Mouse (Mus musculus): Measurements from ENCODE around the gene Abcg8. TPM values are rescaled to one million over a fixed set of nuclear protein-coding genes. Genes with fewer than 3 reads are reported as not detected.

Gene Abcg8
- polyA plus RNA-seq, 1 experiment, result 0.04 TPM

GRCm38 (mm10) chr17:84719105-84719504 lies 43.0 kb downstream of the Abcg8 start:
- H3K36me3 ChIP-seq (replicated peaks; ENCODE audit: low read length), result peaks cover 69% of the 10 kb centered on the region
- H3K9me3 ChIP-seq, result no peaks in the 10 kb centered on the region
- H3K4me1 ChIP-seq, result peaks cover 16% of the 10 kb centered on the region
- H3K27me3 ChIP-seq (replicated peaks), result no peaks in the 10 kb centered on the region
- TF ChIP-seq FLI1 (IDR thresholded peaks at IDR 0.05; ENCODE audit: low read length), result no peak
- no peak for TF ChIP-seq GATA1 (IDR thresholded peaks at IDR 0.05; ENCODE audit: borderline replicate concordance, low read length)
- no peak overlapping the region for H3K4me3 ChIP-seq (replicated peaks)

- H3K4me3 ChIP-seq (replicated peaks), result no peak overlapping the region
- no peaks in the 10 kb centered on the region for H3K27me3 ChIP-seq (replicated peaks)
- TF ChIP-seq GATA1 (IDR thresholded peaks at IDR 0.05; ENCODE audit: borderline replicate concordance, low read length) (no peak), FLI1 (IDR thresholded peaks at IDR 0.05; ENCODE audit: low read length) (no peak)
- H3K9me3 ChIP-seq, result no peaks in the 10 kb centered on the region
- H3K4me1 ChIP-seq, result peaks cover 6% of the 10 kb centered on the region
- peaks cover 84% of the 10 kb centered on the region for H3K36me3 ChIP-seq (replicated peaks; ENCODE audit: low read length)
Observed at GRCm38 (mm10) chr17:84724028-84724427, 47.9 kb downstream of the Abcg8 start.

- no peaks in the 10 kb centered on the region for H3K4me1 ChIP-seq
- H3K9me3 ChIP-seq, result no peaks in the 10 kb centered on the region
- TF ChIP-seq GATA1 (IDR thresholded peaks at IDR 0.05; ENCODE audit: borderline replicate concordance, low read length), result no peak
- no peak for TF ChIP-seq FLI1 (IDR thresholded peaks at IDR 0.05; ENCODE audit: low read length)
- no peaks in the 10 kb centered on the region for H3K27me3 ChIP-seq (replicated peaks)
- no peak overlapping the region for H3K4me3 ChIP-seq (replicated peaks)
- peaks cover 95% of the 10 kb centered on the region for H3K36me3 ChIP-seq (replicated peaks; ENCODE audit: low read length)
Observed at GRCm38 (mm10) chr17:84725163-84725562, 49.1 kb downstream of the Abcg8 start.

- Histone ChIP-seq H3K4me1 (no peaks in the 10 kb centered on the region), H3K4me3 (replicated peaks) (no peak overlapping the region), H3K36me3 (replicated peaks; ENCODE audit: low read length) (peaks cover 93% of the 10 kb centered on the region), H3K27me3 (replicated peaks) (no peaks in the 10 kb centered on the region), H3K9me3 (no peaks in the 10 kb centered on the region)
- TF ChIP-seq FLI1 (IDR thresholded peaks at IDR 0.05; ENCODE audit: low read length) (no peak), GATA1 (IDR thresholded peaks at IDR 0.05; ENCODE audit: borderline replicate concordance, low read length) (no peak)
Observed at GRCm38 (mm10) chr17:84728201-84728911, 52.3 kb downstream of the Abcg8 start.

GRCm38 (mm10) chr17:84729140-84729539 lies 53.0 kb downstream of the Abcg8 start:
- TF ChIP-seq GATA1 (IDR thresholded peaks at IDR 0.05; ENCODE audit: borderline replicate concordance, low read length), result no peak
- TF ChIP-seq FLI1 (IDR thresholded peaks at IDR 0.05; ENCODE audit: low read length), result no peak
- no peaks in the 10 kb centered on the region for H3K27me3 ChIP-seq (replicated peaks)
- peaks cover 88% of the 10 kb centered on the region for H3K36me3 ChIP-seq (replicated peaks; ENCODE audit: low read length)
- H3K4me3 ChIP-seq (replicated peaks), result no peak overlapping the region
- H3K9me3 ChIP-seq, result no peaks in the 10 kb centered on the region
- H3K4me1 ChIP-seq, result no peaks in the 10 kb centered on the region

- Histone ChIP-seq H3K4me3 (replicated peaks) (no peak overlapping the region), H3K9me3 (no peaks in the 10 kb centered on the region), H3K36me3 (replicated peaks; ENCODE audit: low read length) (peaks cover 84% of the 10 kb centered on the region), H3K4me1 (no peaks in the 10 kb centered on the region), H3K27me3 (replicated peaks) (no peaks in the 10 kb centered on the region)
- TF ChIP-seq FLI1 (IDR thresholded peaks at IDR 0.05; ENCODE audit: low read length) (no peak), GATA1 (IDR thresholded peaks at IDR 0.05; ENCODE audit: borderline replicate concordance, low read length) (no peak)
Observed at GRCm38 (mm10) chr17:84731361-84731760, 55.3 kb downstream of the Abcg8 start.

- Histone ChIP-seq H3K36me3 (replicated peaks; ENCODE audit: low read length) (peaks cover 74% of the 10 kb centered on the region), H3K27me3 (replicated peaks) (no peaks in the 10 kb centered on the region), H3K9me3 (no peaks in the 10 kb centered on the region), H3K4me3 (replicated peaks) (no peak overlapping the region), H3K4me1 (no peaks in the 10 kb centered on the region)
- TF ChIP-seq GATA1 (IDR thresholded peaks at IDR 0.05; ENCODE audit: borderline replicate concordance, low read length), result no peak
Observed at GRCm38 (mm10) chr17:84732612-84733011, 56.5 kb downstream of the Abcg8 start.

GRCm38 (mm10) chr17:84736719-84737118 lies 60.6 kb downstream of the Abcg8 start:
- H3K27me3 ChIP-seq (replicated peaks), result no peaks in the 10 kb centered on the region
- H3K4me1 ChIP-seq, result peaks cover 19% of the 10 kb centered on the region
- no peak overlapping the region for H3K4me3 ChIP-seq (replicated peaks)
- no peaks in the 10 kb centered on the region for H3K9me3 ChIP-seq
- H3K36me3 ChIP-seq (replicated peaks; ENCODE audit: low read length), result peaks cover 57% of the 10 kb centered on the region
- no peak for TF ChIP-seq FLI1 (IDR thresholded peaks at IDR 0.05; ENCODE audit: low read length)
- TF ChIP-seq GATA1 (IDR thresholded peaks at IDR 0.05; ENCODE audit: borderline replicate concordance, low read length), result no peak

GRCm38 (mm10) chr17:84738073-84738797 lies 62.1 kb downstream of the Abcg8 start:
- H3K36me3 ChIP-seq (replicated peaks; ENCODE audit: low read length), result peaks cover 53% of the 10 kb centered on the region
- TF ChIP-seq FLI1 (IDR thresholded peaks at IDR 0.05; ENCODE audit: low read length) (no peak), GATA1 (IDR thresholded peaks at IDR 0.05; ENCODE audit: borderline replicate concordance, low read length) (no peak)

GRCm38 (mm10) chr17:84744256-84744655 lies 68.2 kb downstream of the Abcg8 start:
- TF ChIP-seq GATA1 (IDR thresholded peaks at IDR 0.05; ENCODE audit: borderline replicate concordance, low read length), result no peak
- no peak for TF ChIP-seq FLI1 (IDR thresholded peaks at IDR 0.05; ENCODE audit: low read length)
- no peaks in the 10 kb centered on the region for H3K27me3 ChIP-seq (replicated peaks)
- peaks cover 62% of the 10 kb centered on the region for H3K36me3 ChIP-seq (replicated peaks; ENCODE audit: low read length)

More at GRCm38 (mm10) chr17:84738073-84738797, 62.1 kb downstream of the Abcg8 start:
- Histone ChIP-seq H3K27me3 (replicated peaks) (no peaks in the 10 kb centered on the region), H3K9me3 (no peaks in the 10 kb centered on the region), H3K4me3 (replicated peaks) (no peak overlapping the region), H3K4me1 (peaks cover 22% of the 10 kb centered on the region)

More at GRCm38 (mm10) chr17:84744256-84744655, 68.2 kb downstream of the Abcg8 start:
- peaks cover 9% of the 10 kb centered on the region for H3K4me1 ChIP-seq
- H3K9me3 ChIP-seq, result no peaks in the 10 kb centered on the region
- H3K4me3 ChIP-seq (replicated peaks), result no peak overlapping the region
